Mouse (Mus musculus): ENCODE measurements around the gene Klf3.

Gene Klf3

DNA sequence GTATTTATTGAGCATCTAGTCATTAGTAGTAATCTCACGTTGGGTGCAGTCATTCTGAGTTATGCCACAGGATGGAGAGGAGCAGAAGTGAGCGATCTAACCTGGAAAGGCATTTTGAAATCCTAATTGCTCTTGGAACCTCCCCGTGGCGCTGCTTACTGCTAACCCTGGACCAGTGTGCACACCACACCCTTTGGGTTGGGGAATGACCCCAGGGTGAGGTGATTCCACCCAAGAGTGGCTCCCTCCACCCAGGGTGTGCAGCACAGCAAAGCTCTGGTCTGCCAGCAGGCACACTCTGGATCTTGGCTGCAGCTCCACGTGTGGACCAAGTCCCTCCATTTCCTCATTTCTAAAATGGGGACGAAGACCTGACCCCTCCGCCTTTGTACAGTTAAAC, 6.1 kb downstream of the Klf3 start:
- DNase-seq (ENCODE audit: inconsistent age in 2 of 2, low spot score in 1 of 2) = peak in 1 of 2 experiments; percentile 61

- peak in 1 of 2 experiments; percentile 58 for DNase-seq (ENCODE audit: inconsistent age in 2 of 2, low spot score in 1 of 2)
These were observed 6.7 kb downstream of the Klf3 start for GRCm38 (mm10) chr5:64809864-64810263.

GRCm38 (mm10) chr5:64810860-64811499, 7.8 kb downstream of the Klf3 start:
- peak; percentile 57 to 81 for DNase-seq (ENCODE audit: inconsistent age in 2 of 2, low spot score in 1 of 2)

DNA sequence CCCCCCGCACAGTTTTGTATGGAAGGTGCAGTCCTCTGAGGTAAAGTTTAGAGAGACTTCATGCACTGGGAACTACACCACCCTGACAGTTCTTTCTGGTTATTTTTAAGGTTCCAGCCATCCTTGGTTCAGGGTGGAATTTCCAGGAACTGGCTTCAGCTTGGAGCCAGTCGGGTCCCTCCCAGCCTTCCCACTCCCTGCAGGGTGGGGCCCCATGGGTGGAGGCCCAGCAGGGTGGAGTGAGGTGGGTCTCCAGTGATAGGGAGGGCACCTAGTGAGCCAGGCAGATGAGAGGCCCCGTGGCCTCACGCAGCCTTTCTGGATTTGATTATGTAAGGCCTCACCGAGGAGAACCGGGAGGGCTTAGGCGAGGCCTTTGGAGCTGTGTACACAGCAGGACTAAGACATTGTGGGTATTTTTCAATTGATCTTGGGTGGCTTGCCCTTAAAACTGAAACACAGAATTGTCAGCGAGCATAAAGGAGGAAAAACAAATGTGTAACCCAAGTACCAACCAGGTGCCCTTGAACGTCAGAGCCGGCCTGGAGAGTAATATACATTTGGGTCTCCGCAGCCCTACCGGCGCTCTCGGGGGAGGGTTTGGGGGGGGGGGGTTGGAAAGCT, 8.4 kb downstream of the Klf3 start:
- peak; percentile 77 to 92 for DNase-seq (ENCODE audit: inconsistent age in 2 of 2, low spot score in 1 of 2)

- DNase-seq (ENCODE audit: inconsistent age in 2 of 2, low spot score in 1 of 2) = peak; percentile 91 to 97
These were observed 9.2 kb downstream of the Klf3 start for GRCm38 (mm10) chr5:64812124-64812982.

DNA sequence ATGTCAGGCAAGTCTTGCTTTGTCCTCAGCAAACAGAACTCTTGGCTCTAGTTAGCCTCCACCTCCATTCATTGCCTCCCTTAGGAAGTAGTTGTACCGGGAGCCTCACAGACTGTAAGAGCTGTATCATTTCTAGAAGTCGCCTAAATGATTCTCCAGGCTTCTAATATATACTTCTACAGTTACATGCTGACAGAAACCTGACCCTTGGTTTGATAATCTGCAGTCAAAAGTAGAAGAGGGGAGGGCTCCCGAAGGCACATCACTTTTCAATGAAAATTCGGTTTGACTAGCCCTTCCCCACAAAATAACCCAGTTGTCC, 9.8 kb downstream of the Klf3 start:
- DNase-seq (ENCODE audit: inconsistent age in 2 of 2, low spot score in 1 of 2) = no peak

- DNase-seq (ENCODE audit: inconsistent age in 2 of 2, low spot score in 1 of 2) = peak; percentile 82 to 95
These were observed 10.2 kb downstream of the Klf3 start for GRCm38 (mm10) chr5:64813361-64813760.

DNA sequence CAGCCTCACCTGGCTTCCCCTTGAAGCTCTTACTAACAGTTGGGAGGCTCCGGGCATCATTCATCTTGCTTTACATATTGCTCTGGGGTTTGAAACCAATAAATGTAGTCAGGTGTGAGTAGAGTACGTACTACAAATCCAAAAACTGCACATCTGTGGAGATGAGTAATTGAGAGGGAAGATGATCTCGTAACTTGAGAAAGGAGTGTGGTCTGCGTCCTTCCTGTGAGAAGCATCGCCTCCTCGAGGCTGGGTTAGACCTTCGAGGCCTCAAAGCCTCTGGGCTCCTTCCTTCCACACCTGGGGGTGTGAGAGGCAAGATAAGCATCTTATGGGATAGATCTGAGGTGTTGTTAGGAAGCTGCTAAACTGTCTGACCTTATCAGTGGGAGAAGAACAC, 11.2 kb downstream of the Klf3 start:
- no peak for DNase-seq (ENCODE audit: inconsistent age in 2 of 2, low spot score in 1 of 2)

DNA sequence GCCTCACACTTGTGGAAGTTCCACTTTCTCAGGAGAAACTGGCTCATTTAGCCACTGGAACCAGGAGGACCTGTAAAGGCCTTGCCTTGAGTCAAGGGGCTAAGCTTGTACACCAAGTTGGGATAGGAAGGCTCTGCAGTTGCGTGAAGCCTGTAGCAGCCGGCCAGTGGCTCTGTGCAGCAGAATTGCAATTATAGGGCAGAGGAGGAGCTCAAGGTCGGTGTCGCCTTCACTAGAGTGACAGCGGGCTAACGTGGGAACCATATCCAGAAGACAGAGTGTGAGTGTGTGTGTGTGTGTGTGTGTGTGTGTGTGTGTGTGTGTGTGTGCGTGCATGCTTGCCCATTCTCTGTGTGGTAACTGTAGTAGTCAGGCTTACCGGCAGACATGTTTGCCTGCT, 12.4 kb downstream of the Klf3 start:
- peak; percentile 56 to 79 for DNase-seq (ENCODE audit: inconsistent age in 2 of 2, low spot score in 1 of 2)

DNA sequence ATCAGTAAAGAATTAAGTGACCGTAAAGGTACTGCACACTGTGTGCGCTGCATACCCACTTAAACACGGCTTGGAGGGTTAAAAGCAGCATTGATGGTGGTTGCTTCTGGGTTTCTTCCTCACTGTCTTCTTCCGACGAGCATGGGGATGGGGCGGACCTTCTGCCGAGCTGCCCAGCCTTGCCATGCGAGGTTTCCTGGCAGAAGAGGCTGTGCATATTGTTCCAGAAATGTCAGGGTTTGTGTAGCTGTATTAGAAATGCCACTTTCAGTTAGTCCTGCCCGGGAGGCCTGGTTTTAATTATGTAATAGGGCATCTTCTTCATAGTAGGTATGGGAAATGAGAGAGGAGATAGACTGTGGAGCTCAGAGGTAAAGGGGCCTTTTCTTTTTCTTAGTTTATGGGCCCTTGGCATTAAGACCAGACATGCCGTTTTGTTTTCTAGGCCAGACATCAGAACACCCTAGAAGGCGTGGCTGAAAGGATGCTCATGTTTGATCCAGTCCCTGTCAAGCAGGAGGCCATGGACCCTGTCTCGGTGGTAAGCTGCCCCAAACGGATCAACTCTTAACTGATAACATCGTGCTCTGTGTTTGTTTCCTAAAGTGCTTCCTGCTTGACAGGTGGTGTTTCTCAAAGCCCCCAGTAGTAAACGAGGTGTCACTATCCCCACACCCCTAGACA, 13.2 kb downstream of the Klf3 start:
- DNase-seq (ENCODE audit: inconsistent age in 2 of 2, low spot score in 1 of 2) = peak; percentile 48 to 58

- no peak for DNase-seq (ENCODE audit: inconsistent age in 2 of 2, low spot score in 1 of 2)
These were observed 13.7 kb downstream of the Klf3 start for GRCm38 (mm10) chr5:64816974-64817296.

DNA sequence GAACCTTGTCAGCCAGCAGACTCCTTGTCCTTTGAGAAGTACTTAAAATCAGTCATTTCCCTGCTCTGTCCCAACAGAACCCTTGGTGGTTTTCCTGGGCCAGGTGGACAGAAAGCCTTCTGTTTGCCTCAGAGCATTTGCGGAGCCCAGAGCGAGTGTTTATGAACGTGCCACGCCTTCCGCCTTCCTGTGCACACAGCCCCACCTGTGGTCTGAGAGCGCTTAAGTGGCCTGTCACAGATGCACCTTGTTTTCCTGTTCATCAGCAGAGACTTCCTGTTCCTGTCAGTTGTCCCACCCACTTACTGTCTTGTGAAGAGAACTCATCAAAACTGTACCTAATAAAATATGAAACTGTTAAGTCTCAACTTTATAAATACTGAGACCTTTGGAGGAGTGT, 16.2 kb downstream of the Klf3 start:
- no peak for DNase-seq (ENCODE audit: inconsistent age in 2 of 2, low spot score in 1 of 2)

GRCm38 (mm10) chr5:64820138-64820537, 16.9 kb downstream of the Klf3 start:
- no peak for DNase-seq (ENCODE audit: inconsistent age in 2 of 2, low spot score in 1 of 2)

- no peak for DNase-seq (ENCODE audit: inconsistent age in 2 of 2, low spot score in 1 of 2)
These were observed 18.1 kb downstream of the Klf3 start for GRCm38 (mm10) chr5:64821294-64821693.

DNA sequence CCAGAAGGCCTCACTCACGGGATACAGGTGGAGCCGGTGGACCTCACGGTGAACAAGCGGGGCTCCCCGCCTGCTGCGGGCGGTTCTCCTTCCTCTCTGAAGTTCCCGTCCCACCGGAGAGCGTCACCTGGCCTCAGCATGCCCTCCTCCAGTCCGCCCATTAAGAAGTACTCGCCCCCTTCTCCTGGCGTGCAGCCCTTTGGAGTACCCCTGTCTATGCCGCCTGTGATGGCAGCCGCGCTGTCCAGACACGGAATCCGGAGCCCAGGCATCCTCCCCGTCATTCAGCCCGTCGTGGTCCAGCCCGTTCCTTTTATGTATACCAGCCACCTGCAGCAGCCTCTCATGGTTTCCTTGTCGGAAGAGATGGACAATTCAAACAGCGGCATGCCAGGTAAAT, 18.8 kb downstream of the Klf3 start:
- DNase-seq (ENCODE audit: inconsistent age in 2 of 2, low spot score in 1 of 2) = no peak

DNA sequence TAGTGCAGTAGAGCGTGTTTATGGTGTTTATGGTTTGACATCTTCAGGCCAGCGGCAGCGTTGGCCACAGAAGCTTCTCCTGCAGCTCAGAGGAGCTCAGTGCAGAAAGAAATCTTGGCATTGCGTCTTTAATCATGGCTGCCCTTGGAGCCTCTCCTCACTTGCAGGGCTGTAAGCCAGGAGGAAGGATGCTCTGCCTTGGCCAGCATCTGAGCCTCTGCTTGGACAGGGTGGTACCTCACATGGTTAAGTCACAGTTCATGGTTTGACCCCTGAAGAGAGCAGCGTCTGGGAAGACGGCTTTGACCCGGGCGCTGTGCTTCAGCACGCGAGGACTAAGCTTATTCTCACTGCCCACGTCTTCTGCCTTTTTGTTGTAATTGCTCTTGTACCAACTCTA, 20.2 kb downstream of the Klf3 start:
- DNase-seq (ENCODE audit: inconsistent age in 2 of 2, low spot score in 1 of 2) = no peak

DNA sequence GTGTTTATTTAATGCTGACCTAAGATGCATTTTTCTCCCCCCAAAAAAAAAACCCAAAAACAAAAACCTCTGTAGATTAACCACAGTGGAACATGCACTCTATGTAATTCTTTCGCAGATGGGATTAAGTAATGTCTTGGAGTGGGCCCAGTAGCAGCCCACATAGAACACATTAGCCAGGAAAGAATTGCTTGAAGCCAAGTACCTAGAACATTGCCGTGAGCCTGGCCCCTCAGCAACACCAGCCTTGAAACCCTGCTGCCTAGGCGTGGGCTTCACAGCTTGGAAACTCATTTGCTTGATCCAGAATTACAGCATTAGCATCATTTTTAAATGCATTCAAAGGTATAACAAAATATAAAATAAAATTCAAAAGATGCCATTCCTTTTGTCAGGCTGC, 21.6 kb downstream of the Klf3 start:
- no peak for DNase-seq (ENCODE audit: inconsistent age in 2 of 2, low spot score in 1 of 2)

DNA sequence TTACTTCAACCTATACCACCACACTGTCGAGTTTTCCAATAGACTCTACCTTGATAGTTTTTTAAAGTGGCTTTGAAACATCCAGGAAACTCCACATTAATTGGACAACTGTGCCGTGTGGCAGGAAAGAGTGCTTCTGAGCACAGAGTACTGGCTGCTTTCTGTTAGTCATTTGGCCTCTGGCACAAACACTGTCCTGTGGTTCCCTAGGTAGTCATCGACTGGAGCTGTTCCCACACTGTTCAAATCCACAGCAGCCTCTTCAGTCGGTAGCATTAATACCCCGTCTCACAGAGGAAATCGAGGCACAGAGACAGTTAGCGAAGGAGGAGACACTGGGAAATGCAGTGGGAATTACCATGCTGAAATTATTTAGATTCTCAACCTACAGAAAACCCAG, 22.3 kb downstream of the Klf3 start:
- DNase-seq (ENCODE audit: inconsistent age in 2 of 2, low spot score in 1 of 2) = peak in 1 of 2 experiments; percentile 27

DNA sequence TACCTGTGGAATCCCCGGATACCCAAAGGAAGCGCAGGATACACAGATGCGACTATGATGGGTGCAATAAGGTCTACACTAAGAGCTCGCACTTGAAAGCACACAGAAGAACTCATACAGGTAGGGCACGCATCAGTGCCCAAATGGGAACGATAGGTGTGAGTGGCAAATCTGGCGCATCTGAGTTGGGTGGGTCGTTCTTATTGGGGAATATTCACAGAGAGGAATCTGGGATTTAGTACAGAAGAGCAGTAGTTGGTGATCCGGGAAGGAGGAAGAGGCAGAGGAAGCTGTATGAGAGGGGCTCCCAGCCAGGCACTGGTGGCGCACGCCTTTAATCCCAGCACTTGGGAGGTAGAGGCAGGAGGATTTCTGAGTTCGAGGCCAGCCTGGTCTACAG, 24.0 kb downstream of the Klf3 start:
- DNase-seq (ENCODE audit: inconsistent age in 2 of 2, low spot score in 1 of 2) = no peak

DNA sequence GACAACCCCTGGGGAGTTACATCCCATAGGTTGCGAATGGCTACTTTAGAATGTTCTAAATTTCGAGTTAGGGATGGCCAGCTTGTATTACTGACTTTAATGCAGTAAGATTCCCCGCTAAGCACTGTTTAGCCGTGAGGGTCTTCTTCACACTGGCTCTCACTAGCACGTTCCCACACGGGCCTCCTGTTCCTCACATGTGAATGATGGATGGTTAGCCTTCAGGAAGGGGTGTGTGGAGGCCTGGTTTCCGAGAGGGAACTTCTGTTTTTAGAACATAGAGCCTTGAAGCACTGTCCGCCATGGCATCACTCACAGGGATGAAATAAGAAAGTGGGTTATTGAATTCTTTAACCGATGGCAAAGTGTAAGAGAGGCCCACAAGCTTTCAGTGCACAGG, 25.1 kb downstream of the Klf3 start:
- DNase-seq (ENCODE audit: inconsistent age in 2 of 2, low spot score in 1 of 2) = peak in 1 of 2 experiments; percentile 45

GRCm38 (mm10) chr5:64829606-64830005, 26.4 kb downstream of the Klf3 start:
- DNase-seq (ENCODE audit: inconsistent age in 2 of 2, low spot score in 1 of 2) = no peak

DNA sequence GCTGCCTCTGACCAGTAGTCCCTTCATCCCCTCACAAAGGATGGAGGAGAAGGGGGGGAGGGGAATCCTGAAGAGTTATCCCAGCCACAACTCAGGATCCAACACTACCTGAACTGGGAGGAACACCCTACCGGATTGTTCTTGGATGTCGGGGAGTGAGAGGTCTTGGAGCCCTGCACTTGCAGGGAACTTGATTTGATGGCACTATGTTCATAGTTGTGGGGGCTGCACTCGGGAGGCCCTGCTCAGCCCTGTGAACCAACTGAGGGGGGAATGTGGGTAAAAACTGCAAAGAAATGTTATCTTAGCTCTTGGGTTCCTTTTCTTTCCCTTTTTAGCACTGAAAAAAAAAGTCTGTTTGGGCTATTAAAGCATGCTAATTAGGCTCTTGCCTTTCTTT, 27.6 kb downstream of the Klf3 start:
- DNase-seq (ENCODE audit: inconsistent age in 2 of 2, low spot score in 1 of 2) = peak in 1 of 2 experiments; percentile 20
